Mouse (Mus musculus) kidney, adult 2 months (tissue): ENCODE results near the gene Il16. TPM values are rescaled to one million over a fixed set of nuclear protein-coding genes. Genes with fewer than 3 reads are reported as not detected.

Source experiments
- DNase-seq: peaks from one replicate; pipeline ENCODE4 v3.0.0; 2021
- H3K27ac ChIP-seq: fragments of 200-500 bp; 2 replicates; pipeline ENCODE4 v1.5.1; 2012; ENCODE audit warnings: low read depth, low read length, control low read depth, inconsistent platforms; ENCODE audit not compliant: insufficient read depth
- H3K27me3 ChIP-seq: fragments of 200-500 bp; replicated peaks from 2 replicates; pipeline ENCODE4 v1.6.1; 2012; ENCODE audit warnings: mild to moderate bottlenecking, moderate library complexity, low read length, inconsistent platforms; ENCODE audit not compliant: control insufficient read depth, insufficient read depth
- H3K36me3 ChIP-seq: fragments of 200-500 bp; 2 replicates; pipeline ENCODE4 v1.6.1; 2012; ENCODE audit warnings: mild to moderate bottlenecking, moderate library complexity, low read length, inconsistent platforms; ENCODE audit not compliant: control insufficient read depth, insufficient read depth
- H3K4me1 ChIP-seq: fragments of 200-500 bp; 2 replicates; pipeline ENCODE4 v1.6.1; 2011; ENCODE audit warnings: low read length; ENCODE audit not compliant: control insufficient read depth, insufficient read depth
- H3K4me3 ChIP-seq: fragments of 200-500 bp; 2 replicates; pipeline ENCODE4 v1.5.1; 2011; ENCODE audit warnings: mild to moderate bottlenecking, low read depth, low read length, control low read depth; ENCODE audit not compliant: insufficient read depth
- CTCF ChIP-seq: fragments of 200-500 bp; conservative IDR thresholded peaks from 2 replicates; pipeline ENCODE4 v1.5.1; 2011; ENCODE audit warnings: low read depth, mild to moderate bottlenecking, control low read depth, low read length, moderate library complexity, mixed read lengths; ENCODE audit not compliant: insufficient read depth, insufficient read length
- POLR2A ChIP-seq: fragments of 200-500 bp; IDR thresholded peaks from one replicate; pipeline ENCODE4 v1.6.1; 2011; ENCODE audit warnings: low read depth, low read length, control low read depth
- WGBS: fragments of 180-500 bp; shearing (Covaris S2); methylation state at CpG from one replicate; pipeline ENCODE4 v1.1.7; 2018; 5-methylcytosine and 5-hydroxymethylcytosine counted together
- polyA plus RNA-seq: library from polyadenylated mRNA; depleted of rRNA; stranded (reverse); fragments of >200 nt; gene quantifications from 2 replicates; pipeline ENCODE4 v1.2.3, GENCODE M21; 2012

Gene Il16
- polyA plus RNA-seq, 1 experiment, result 6.9 TPM

DNA sequence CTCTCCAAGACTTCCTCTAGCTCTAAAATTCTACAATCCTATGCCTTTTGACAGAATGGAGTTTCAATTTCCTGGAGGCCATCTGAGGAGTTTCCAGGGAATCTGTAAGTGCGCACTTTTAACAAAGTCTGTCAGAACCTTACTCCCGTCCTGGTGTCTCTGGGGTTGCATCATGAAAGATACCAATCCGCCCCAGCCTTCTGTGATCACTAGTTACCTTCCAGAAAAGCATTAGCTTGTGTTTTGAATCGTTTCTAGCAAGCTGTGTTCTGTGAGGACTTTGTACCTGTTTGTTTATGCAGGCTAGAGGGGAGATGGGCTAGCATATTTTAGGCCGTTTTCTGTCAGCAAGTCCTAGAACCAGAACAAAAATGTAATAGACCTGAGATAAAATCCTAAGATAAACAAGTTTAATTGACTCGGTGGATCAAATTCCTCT, 112.8 kb downstream of the Il16 start:
- WGBS, result 25% methylated on average over 6 of the region's 6 CpGs
- Histone ChIP-seq H3K27ac (peak overlapping the region; percentile 97), H3K4me1 (peaks cover 11% of the 10 kb centered on the region), H3K36me3 (no peaks in the 10 kb centered on the region; the same call in 1 of the 2 replicates), H3K27me3 (no peaks in the 10 kb centered on the region), H3K4me3 (peak overlapping the region; percentile 96)
- TF ChIP-seq CTCF, result no peak
- no peak for TF ChIP-seq POLR2A
- DNase-seq, result peak; percentile 65

- DNase-seq, result peak; percentile 98
- Histone ChIP-seq H3K27ac (peak within 1 kb of the TSS; percentile 97), H3K27me3 (no peaks in the 10 kb centered on the region), H3K4me3 (peak within 1 kb of the TSS; percentile 96), H3K36me3 (no peaks in the 10 kb centered on the region; the same call in 1 of the 2 replicates), H3K4me1 (peaks cover 11% of the 10 kb centered on the region)
- WGBS, result under 1% methylated on average over 35 of the region's 35 CpGs
- TF ChIP-seq POLR2A, result peak; percentile 94
- 0 out of 2 replicates have a peak, but pooled peaks have one; percentile 11 for TF ChIP-seq CTCF
Measured at GRCm38 (mm10) chr7:83631828-83632681, 113.5 kb downstream of the Il16 start, which contains the start of gene Stard5. Gene Stard5, plus strand, starts transcription at chr7:83631959.

DNA sequence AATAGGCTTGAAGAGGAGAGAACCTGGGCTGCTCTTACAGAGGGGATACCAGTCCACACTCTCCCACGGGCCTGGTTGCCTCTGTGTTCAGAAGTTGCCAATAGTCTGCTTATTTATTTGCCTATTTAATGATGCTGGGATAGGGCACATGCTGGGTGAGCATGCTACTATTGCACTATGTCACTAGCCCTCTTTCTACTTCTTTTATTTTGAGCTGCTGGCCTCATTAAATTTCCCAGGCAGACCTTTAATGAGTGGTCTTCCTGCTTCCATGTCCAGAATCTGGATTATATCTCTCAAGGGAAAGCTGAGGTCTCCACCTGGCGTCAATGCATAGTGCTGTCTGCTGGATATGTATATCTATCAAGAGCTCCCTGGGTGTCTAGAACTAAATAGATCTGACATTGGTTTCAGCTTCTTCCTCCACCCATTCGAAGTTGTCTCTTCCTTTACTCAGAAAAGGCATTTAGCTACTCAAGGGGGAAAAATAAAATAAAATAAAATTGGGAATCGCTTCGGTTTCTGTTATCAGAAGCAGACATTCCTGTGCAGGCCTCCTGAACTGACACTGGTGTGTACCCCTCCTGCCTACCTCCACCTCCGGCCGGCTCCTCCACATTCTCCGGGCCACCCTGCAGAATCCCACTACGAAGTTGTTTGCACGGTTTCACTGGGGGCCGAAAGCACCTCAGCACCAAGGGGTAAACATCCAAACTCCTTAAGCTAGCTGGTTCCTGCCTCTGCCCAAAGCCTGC, 114.3 kb downstream of the Il16 start:
- H3K27ac ChIP-seq, result peak overlapping the region; percentile 90

DNA sequence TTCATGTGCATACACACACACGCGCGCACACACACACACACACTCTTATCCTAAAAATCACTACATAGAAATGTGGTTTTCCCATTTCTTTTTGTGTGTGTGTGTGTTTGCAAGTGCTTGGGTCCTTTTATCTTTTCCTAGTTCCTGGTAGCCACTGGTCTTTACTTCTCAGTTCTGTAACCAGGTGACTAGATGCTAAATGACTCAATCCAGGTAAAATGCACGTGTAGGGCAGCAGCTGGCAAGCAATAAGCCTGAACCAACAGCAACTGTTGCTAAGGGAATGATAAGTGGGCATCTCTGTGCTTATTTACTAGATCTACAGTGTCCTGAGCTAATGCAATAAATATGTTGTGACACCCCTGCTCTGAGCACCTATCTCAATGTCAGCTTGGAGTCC, 118.2 kb downstream of the Il16 start:
- WGBS, result 82% methylated on average over 4 of the region's 4 CpGs
- DNase-seq, result no peak
- no peaks in the 10 kb centered on the region for H3K27me3 ChIP-seq
- H3K4me1 ChIP-seq, result no peaks in the 10 kb centered on the region; the same call in 1 of the 2 replicates
- no peak overlapping the region for H3K4me3 ChIP-seq
- no peak overlapping the region for H3K27ac ChIP-seq
- no peaks in the 10 kb centered on the region for H3K36me3 ChIP-seq
- no peak for TF ChIP-seq POLR2A
- no peak for TF ChIP-seq CTCF

More for the DNA sequence above, 114.3 kb downstream of the Il16 start:
- H3K36me3 ChIP-seq, result no peaks in the 10 kb centered on the region; the same call in 1 of the 2 replicates
- no peaks in the 10 kb centered on the region for H3K27me3 ChIP-seq
- WGBS, result 10% methylated on average over 11 of the region's 11 CpGs
- TF ChIP-seq POLR2A, result no peak
- TF ChIP-seq CTCF, result no peak
- peaks cover 11% of the 10 kb centered on the region for H3K4me1 ChIP-seq
- H3K4me3 ChIP-seq, result peak overlapping the region; percentile 93
- peak; percentile 25 for DNase-seq

GRCm38 (mm10) chr7:83626557-83627257, 118.8 kb downstream of the Il16 start:
- no peaks in the 10 kb centered on the region; the same call in 1 of the 2 replicates for H3K4me1 ChIP-seq
- DNase-seq, result no peak
- WGBS, result 78% methylated on average over 8 of the region's 8 CpGs
- H3K27me3 ChIP-seq, result no peaks in the 10 kb centered on the region
- H3K27ac ChIP-seq, result no peak overlapping the region
- TF ChIP-seq CTCF, result no peak
- no peak for TF ChIP-seq POLR2A
- H3K4me3 ChIP-seq, result no peak overlapping the region
- no peaks in the 10 kb centered on the region for H3K36me3 ChIP-seq

GRCm38 (mm10) chr7:83624065-83624464, 121.5 kb downstream of the Il16 start:
- 80% methylated on average over 1 of the region's 1 CpGs for WGBS
- H3K27ac ChIP-seq, result no peak overlapping the region
- no peaks in the 10 kb centered on the region for H3K36me3 ChIP-seq
- DNase-seq, result no peak
- H3K4me1 ChIP-seq, result no peaks in the 10 kb centered on the region
- H3K4me3 ChIP-seq, result no peak overlapping the region
- H3K27me3 ChIP-seq, result no peaks in the 10 kb centered on the region
- TF ChIP-seq POLR2A (no peak), CTCF (no peak)

- no peak overlapping the region for H3K27ac ChIP-seq
- DNase-seq, result no peak
- WGBS, result 86% methylated on average over 6 of the region's 6 CpGs
- no peak overlapping the region for H3K4me3 ChIP-seq
- no peaks in the 10 kb centered on the region for H3K27me3 ChIP-seq
- TF ChIP-seq POLR2A (no peak), CTCF (no peak)
- H3K36me3 ChIP-seq, result no peaks in the 10 kb centered on the region
- H3K4me1 ChIP-seq, result peaks cover 6% of the 10 kb centered on the region; the same call in 1 of the 2 replicates
Measured at GRCm38 (mm10) chr7:83622582-83622981, 122.9 kb downstream of the Il16 start.
